Mouse (Mus musculus): ENCODE data around the gene Uhmk1.
"Not testable (repeated sequence)": the region's sequence is repeated elsewhere in the genome, so short reads cannot be mapped to it uniquely, and the experiment has no call there.

Gene Uhmk1

DNA sequence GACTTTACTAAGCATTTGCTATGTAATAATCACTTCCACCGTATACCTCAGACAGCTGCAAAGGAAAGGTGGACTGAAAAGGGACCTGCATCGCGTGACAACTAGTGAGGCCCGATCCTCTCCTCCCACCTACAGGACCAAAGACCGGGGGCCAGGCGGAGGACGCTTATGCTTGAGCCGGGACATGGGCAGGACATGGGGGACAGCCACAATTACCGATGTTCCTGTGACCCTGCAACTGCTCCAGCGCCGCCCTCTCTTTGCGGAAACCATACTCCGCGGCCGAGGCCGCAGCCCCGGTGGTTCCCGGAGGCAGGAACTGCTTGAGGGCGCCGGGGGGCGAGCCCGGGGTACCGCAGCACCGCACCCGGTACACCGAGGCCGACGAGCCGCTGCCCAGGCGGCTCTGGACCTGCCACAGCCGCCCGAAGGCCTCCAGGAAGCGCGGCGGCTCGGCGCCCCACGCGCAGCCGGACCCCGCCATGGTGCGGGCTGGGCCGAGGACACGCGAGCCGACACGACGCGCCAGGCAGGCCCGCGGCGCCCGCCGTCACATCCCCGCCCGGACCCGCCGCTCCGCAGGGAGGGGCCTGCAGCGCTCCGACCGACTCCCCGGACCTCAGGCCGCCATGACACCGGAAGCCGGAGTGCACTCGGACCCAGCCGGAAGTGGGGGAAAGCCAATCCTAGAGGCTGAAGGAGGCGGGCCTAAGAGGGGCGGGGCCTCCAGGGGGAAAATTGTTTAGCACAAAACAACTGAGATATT is at the start of gene Uhmk1:
TSS of gene Uhmk1 (minus strand) at position 641 of the 766 bp plus-strand sequence.
- DNase-seq (ENCODE audit: low spot score in 2 of 2) = peak; percentile 89 to 92

- peak; percentile 75 to 80 for DNase-seq (ENCODE audit: low spot score in 2 of 2)
Observed at GRCm38 (mm10) chr1:170255560-170255910, 40.3 kb upstream of the Uhmk1 start.

DNA sequence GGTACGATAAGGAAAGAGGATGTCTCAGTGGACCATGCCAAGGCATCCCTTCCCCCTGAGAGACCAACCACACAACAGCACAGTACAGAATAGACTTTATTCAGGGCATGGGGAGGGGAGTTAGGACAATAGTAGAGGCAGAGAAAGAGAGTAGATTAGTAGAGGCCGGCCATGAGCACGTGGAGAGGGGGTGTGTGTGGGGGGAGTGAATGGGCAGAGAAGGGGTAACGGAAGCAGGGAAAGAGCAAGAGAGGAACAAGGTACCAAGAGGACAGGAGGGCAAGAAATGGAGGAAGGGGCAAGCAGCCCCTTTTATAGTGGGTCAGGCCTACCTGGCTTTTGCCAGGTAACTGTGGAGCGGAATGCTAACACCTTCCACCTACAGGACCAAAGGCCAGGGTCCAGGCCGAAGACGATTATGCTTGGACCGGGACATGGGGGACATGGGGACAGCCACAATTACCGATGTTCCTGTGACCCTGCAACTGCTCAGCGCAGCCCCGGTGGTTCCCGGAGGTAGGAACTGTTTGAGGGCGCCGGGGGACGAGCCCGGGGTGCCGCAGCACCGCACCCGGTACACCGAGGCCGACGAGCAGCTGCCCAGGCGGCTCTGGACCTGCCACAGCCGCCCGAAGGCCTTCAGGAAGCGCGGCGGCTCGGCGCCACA is 39.8 kb upstream of the Uhmk1 start:
- no peak for DNase-seq (ENCODE audit: low spot score in 2 of 2)

- DNase-seq (ENCODE audit: low spot score in 2 of 2) = no peak
Observed at GRCm38 (mm10) chr1:170245016-170245415, 29.8 kb upstream of the Uhmk1 start.

GRCm38 (mm10) chr1:170232688-170233087 is 17.5 kb upstream of the Uhmk1 start, which contains the start of gene Sh2d1b2:
Gene Sh2d1b2, plus strand, starts transcription at chr1:170232749.
- not testable (repeated sequence) for DNase-seq (ENCODE audit: low spot score in 2 of 2)

DNA sequence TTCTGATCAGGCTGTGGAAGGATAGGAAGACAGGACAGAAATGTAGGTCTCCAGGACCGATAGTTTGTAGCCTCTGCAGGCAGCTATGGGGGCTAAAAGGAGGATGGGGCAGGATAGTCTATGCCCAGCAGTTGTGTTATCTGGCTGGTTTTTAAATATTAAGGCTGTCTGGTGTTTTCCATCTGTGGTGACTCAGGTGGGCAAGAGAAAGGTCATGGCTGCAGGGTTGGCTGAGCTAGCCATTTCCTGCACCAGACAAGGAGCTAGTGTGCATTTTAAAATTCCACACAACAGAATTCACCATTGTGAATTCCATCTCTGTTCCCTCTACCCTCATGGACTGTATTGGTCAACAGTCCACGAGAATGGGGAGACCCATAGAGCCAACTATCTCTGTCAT is 8.1 kb upstream of the Uhmk1 start:
- no peak for DNase-seq (ENCODE audit: low spot score in 2 of 2)

GRCm38 (mm10) chr1:170220351-170220750 is 5.2 kb upstream of the Uhmk1 start:
- no peak for DNase-seq (ENCODE audit: low spot score in 2 of 2)

DNA sequence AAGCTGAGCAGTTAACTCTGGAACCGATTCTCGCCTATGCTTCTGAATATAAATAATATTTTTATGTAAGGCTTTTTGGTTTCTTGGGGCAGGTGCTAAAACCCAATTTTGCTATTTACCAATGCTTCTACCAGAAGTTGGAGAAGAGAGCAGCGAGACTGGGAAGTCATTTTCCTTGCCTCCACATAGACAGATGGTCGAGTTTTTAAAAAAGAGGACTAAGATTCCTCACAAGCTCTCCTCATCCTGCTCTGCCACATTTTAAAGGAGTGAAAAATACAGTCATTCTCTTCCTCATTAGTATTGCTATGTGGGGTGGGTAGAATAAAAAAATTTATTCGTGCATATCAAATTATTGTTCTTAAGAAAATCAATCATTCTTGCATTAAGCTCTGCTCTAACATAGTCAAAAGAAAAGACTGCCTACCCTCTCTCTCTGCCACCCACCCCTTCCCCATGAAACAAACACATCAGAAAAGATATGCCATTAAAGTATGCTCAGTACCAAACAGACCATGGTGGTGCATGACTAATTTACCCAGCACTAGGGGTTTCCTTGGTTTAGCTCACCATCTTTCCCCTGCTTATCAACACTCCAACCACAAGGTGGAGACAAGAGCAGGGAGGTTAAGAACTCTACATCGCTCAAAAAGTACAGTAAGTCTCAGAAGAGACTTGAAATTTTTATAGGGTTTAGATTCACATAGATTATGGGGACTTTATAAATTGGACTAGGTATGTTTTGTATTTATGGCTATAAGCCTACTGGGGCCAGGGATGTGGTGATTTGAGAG is 3.1 kb upstream of the Uhmk1 start:
- DNase-seq (ENCODE audit: low spot score in 2 of 2) = peak; percentile 29 to 33

GRCm38 (mm10) chr1:170215590-170215989 is 393 bp upstream of the Uhmk1 start:
- no peak for DNase-seq (ENCODE audit: low spot score in 2 of 2)

- no peak for DNase-seq (ENCODE audit: low spot score in 2 of 2)
Observed at GRCm38 (mm10) chr1:170214383-170214756, 827 bp downstream of the Uhmk1 start.

GRCm38 (mm10) chr1:170213181-170213879 is 1.9 kb downstream of the Uhmk1 start:
- DNase-seq (ENCODE audit: low spot score in 2 of 2) = peak; percentile 25 to 36

- DNase-seq (ENCODE audit: low spot score in 2 of 2) = no peak
Observed at GRCm38 (mm10) chr1:170206395-170206794, 8.8 kb downstream of the Uhmk1 start.

GRCm38 (mm10) chr1:170200379-170200778 is 14.8 kb downstream of the Uhmk1 start:
- no peak for DNase-seq (ENCODE audit: low spot score in 2 of 2)

- DNase-seq (ENCODE audit: low spot score in 2 of 2) = no peak
Observed at GRCm38 (mm10) chr1:170196211-170196610, 19.0 kb downstream of the Uhmk1 start.

DNA sequence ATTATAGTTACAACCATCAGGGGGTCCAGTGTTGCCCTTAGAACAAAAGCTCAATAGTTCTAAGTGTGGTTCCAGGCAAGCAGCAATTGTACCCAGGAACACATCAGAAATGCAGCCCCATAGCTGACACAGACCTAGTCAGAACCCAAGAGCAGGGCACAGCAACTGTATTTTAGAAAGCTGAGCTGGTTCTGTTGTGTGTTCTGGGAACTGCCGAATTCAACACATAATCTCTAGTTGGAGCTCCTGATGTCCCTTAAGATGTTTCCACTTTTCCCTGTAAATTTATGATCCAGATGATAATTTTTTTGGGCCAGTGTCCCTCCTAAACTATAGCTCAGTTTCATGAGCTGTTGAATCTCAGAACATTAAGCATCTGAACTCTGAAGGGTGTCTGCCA is 23.3 kb downstream of the Uhmk1 start:
- DNase-seq (ENCODE audit: low spot score in 2 of 2) = no peak

- DNase-seq (ENCODE audit: low spot score in 2 of 2) = no peak
Observed at GRCm38 (mm10) chr1:170190225-170190624, 25.0 kb downstream of the Uhmk1 start.

GRCm38 (mm10) chr1:170188601-170189000 is 26.6 kb downstream of the Uhmk1 start:
- no peak for DNase-seq (ENCODE audit: low spot score in 2 of 2)

DNA sequence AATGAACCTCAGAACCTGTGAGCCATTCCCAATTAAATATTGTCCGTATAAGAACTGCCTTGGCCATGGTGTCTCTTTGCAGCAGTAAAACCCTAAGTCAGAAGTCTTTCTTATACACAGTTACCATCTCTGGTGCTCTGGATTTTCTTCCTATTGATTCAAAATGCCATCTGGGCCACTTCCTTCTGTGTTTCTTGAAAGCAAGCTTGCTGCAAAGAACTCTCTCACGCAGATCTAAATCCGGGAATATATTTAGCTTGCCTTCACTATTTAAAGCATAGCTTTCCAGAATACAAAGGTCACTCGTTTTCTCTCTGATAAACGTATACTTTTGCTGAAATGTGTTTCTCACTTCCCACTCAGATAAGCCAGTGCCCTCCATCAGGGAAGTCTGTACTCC is 28.7 kb downstream of the Uhmk1 start:
- DNase-seq (ENCODE audit: low spot score in 2 of 2) = no peak

- DNase-seq (ENCODE audit: low spot score in 2 of 2) = no peak
Observed at GRCm38 (mm10) chr1:170185137-170185536, 30.1 kb downstream of the Uhmk1 start.

GRCm38 (mm10) chr1:170182706-170183105 is 32.5 kb downstream of the Uhmk1 start:
- no peak for DNase-seq (ENCODE audit: low spot score in 2 of 2)

- DNase-seq (ENCODE audit: low spot score in 2 of 2) = no peak
Observed at GRCm38 (mm10) chr1:170176661-170177239, 38.4 kb downstream of the Uhmk1 start.
